Mouse (Mus musculus): Measurements from ENCODE around the gene Taar8a.

DNA sequence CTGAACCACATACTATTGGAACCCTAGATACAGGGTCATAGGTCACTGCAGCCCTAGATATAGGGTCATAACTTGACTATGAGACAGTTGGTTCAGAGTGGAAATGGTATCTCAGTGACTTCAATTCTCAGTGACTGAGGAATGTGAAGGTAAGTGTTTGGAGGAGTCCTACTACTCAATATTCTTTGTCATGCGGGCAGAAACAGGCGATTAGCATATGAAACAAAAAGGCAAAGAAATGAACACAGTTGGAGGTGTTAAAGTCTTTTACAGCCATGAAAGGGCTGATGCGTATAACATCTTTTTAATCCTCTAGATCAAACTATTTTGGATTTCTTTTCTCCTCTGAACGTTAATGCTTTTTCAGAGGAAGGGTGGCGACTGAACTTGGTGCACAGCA lies 9.6 kb downstream of the Taar8a start:
- TF ChIP-seq POLR2A (IDR thresholded peaks at IDR 0.05; ENCODE audit: extremely low read depth, insufficient read depth, low read length) (no peak), CTCF (IDR thresholded peaks at IDR 0.05; ENCODE audit: low read depth, low read length) (no peak)
